Mouse (Mus musculus): ENCODE results near the gene Gm1043. TPM values are rescaled to one million over a fixed set of nuclear protein-coding genes. Genes with fewer than 3 reads are reported as not detected.

Gene Gm1043
- polyA plus RNA-seq, 1 experiment from 2014 or later, result not detected

DNA sequence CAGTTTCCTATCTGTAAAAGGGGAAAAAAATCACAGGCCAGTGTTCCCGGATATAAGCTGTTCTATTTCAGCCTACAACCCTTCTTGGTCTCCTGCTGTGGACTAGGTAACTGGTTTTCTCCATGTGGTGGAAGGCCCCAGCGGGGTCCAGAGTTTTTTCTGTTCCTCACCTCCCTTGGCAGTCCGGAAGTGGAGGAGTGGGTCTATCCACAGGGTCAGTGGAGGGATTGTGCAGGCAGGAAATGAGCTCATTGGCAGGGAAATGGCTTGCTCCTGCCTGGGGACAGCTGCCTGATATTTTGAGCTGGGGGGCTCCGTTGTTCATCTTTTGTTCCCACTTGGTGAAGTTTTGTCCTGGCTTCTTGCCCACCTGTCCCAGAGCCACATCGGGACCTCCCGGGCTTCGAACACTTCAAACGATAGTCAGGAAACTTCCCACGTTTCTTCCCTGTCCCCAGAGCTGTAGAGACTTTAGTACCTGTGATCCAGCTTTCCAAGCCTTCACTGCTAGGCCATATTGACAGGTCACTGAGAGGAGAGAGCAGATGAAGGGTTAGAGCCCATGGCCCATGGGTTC, 159.6 kb downstream of the Gm1043 start:
- no peaks in the 10 kb centered on the region for H3K36me3 ChIP-seq (ENCODE audit: control insufficient read depth, insufficient read depth)
- no peak for ATAC-seq (ENCODE audit: low read depth)
- no peak overlapping the region for H3K4me3 ChIP-seq (ENCODE audit: low read depth, low read length)
- no peak overlapping the region for H3K9ac ChIP-seq (ENCODE audit: low read depth, low read length)
- H3K27ac ChIP-seq (ENCODE audit: low read length), result no peak overlapping the region
- WGBS (ENCODE audit: insufficient replicate concordance), result 21% methylated on average over 9 of the region's 9 CpGs
- H3K9me3 ChIP-seq (replicated peaks; ENCODE audit: control insufficient read depth, low read length), result no peaks in the 10 kb centered on the region
- peaks cover 3% of the 10 kb centered on the region; the same call in 1 of the 2 replicates for H3K4me1 ChIP-seq (ENCODE audit: control insufficient read depth, low read depth, low read length)
- H3K4me2 ChIP-seq (ENCODE audit: low read depth, low read length), result no peak overlapping the region
- peaks cover 71% of the 10 kb centered on the region for H3K27me3 ChIP-seq (ENCODE audit: control insufficient read depth, insufficient read depth, low read depth, low read length)

DNA sequence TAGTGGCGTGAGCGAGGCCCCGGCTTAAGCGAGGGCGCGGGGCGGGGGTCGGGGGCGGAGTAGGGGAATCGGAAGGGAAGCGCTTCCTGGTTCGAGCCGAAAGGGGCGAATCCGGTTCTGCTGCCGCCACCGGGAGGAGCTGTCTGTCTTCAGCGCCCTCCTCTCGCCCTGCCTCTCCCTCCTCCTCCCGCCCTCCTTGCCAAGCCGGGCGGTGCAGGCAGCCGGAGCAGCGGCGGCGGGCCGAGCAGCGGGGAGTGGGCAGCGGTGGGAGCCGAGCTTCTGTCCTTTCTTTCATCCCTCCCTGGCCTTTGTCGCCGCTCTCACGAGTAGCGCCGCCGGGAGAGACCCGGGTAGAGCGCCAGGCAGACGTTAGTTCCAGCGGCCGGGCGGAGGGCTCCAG, 160.5 kb downstream of the Gm1043 start:
- H3K9ac ChIP-seq (ENCODE audit: low read depth, low read length), result no peak overlapping the region
- H3K27me3 ChIP-seq (ENCODE audit: control insufficient read depth, insufficient read depth, low read depth, low read length), result peaks cover 67% of the 10 kb centered on the region

DNA sequence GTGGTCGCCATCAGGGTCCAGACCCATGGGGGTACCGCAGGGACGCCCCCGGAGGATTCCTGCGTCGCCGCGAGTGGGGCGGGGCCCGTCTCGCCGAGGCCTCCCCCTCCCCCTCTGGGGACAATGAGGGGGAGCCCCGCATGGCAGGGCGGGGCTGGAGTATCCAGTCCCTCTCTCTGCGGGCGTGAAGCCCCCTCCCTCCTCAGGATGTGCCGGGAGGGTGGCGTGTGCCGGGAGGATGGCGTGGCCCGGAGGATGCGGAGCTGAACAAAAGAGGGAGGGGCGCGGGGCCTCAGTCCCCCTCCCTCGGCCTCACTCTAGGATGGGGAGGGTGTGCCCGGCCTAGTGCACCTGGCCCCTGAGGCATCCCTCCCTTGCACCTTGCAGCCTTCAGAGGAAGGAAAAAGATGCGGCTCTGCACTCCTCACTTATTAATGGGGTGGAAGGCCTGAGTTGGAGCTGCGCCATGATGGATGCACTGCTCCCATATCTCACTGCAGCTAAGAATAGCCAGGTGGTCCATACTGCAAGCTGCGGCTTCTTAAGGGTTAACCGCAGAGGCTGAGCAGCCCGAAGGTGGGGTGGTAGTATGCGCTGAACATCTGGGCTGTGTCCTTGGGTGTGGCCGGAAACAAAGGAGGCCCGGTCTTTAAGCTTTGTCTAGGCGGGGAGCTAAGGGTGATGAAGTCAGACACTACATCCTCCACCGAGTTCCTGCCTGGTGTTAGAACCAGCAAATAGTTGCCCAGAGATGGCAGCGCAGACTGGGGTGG, 161.2 kb downstream of the Gm1043 start:
- peak overlapping the region; percentile 8; the same call in 1 of the 2 replicates for H3K4me2 ChIP-seq (ENCODE audit: low read depth, low read length)
- whole genome bisulfite sequencing (ENCODE audit: insufficient replicate concordance), result 3% methylated on average over 30 of the region's 37 CpGs
- no peak overlapping the region for H3K9ac ChIP-seq (ENCODE audit: low read depth, low read length)
- H3K27me3 ChIP-seq (ENCODE audit: control insufficient read depth, insufficient read depth, low read depth, low read length), result peaks cover 61% of the 10 kb centered on the region
- H3K27ac ChIP-seq (ENCODE audit: low read length), result no peak overlapping the region
- H3K36me3 ChIP-seq (ENCODE audit: control insufficient read depth, insufficient read depth), result no peaks in the 10 kb centered on the region
- peaks cover 3% of the 10 kb centered on the region; the same call in 1 of the 2 replicates for H3K4me1 ChIP-seq (ENCODE audit: control insufficient read depth, low read depth, low read length)
- H3K4me3 ChIP-seq (ENCODE audit: low read depth, low read length), result peak overlapping the region; percentile 21; the same call in 1 of the 2 replicates
- H3K9me3 ChIP-seq (replicated peaks; ENCODE audit: control insufficient read depth, low read length), result no peaks in the 10 kb centered on the region
- ATAC-seq (ENCODE audit: low read depth), result no peak

More for the DNA sequence above, 160.5 kb downstream of the Gm1043 start:
- H3K9me3 ChIP-seq (replicated peaks; ENCODE audit: control insufficient read depth, low read length), result no peaks in the 10 kb centered on the region
- H3K4me1 ChIP-seq (ENCODE audit: control insufficient read depth, low read depth, low read length), result peaks cover 3% of the 10 kb centered on the region; the same call in 1 of the 2 replicates
- H3K4me3 ChIP-seq (ENCODE audit: low read depth, low read length), result peak overlapping the region; percentile 21; the same call in 1 of the 2 replicates
- no peak overlapping the region for H3K27ac ChIP-seq (ENCODE audit: low read length)
- no peak for ATAC-seq (ENCODE audit: low read depth)
- H3K4me2 ChIP-seq (ENCODE audit: low read depth, low read length), result peak overlapping the region; percentile 8; the same call in 1 of the 2 replicates
- WGBS (ENCODE audit: insufficient replicate concordance), result 1% methylated on average over 42 of the region's 42 CpGs
- no peaks in the 10 kb centered on the region for H3K36me3 ChIP-seq (ENCODE audit: control insufficient read depth, insufficient read depth)

DNA sequence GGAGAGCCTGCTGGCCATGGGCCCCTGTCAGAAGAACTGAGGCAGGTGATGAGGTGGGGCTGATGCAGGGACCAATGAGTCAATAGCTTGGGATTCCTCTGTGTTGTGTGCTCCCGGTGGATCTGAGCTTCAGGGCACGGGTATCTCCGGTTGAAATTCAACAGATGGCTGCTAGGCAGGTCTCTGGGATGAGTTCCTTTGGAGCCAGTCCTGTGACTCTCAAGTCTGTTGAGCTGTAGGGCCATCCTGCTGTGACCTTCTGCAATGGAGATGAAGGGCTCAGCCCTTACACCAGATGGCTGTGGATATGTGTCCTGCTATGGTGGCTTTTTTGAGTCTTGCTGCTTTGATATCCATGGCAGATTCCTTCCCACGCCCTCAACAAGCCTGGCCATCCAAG, 162.3 kb downstream of the Gm1043 start:
- ATAC-seq (ENCODE audit: low read depth), result no peak
- H3K9ac ChIP-seq (ENCODE audit: low read depth, low read length), result no peak overlapping the region
- 31% methylated on average over 4 of the region's 4 CpGs for WGBS (ENCODE audit: insufficient replicate concordance)
- no peaks in the 10 kb centered on the region for H3K9me3 ChIP-seq (replicated peaks; ENCODE audit: control insufficient read depth, low read length)
- peaks cover 50% of the 10 kb centered on the region for H3K27me3 ChIP-seq (ENCODE audit: control insufficient read depth, insufficient read depth, low read depth, low read length)
- H3K4me1 ChIP-seq (ENCODE audit: control insufficient read depth, low read depth, low read length), result no peaks in the 10 kb centered on the region
- no peaks in the 10 kb centered on the region for H3K36me3 ChIP-seq (ENCODE audit: control insufficient read depth, insufficient read depth)
- no peak overlapping the region for H3K27ac ChIP-seq (ENCODE audit: low read length)
- H3K4me2 ChIP-seq (ENCODE audit: low read depth, low read length), result no peak overlapping the region
- no peak overlapping the region for H3K4me3 ChIP-seq (ENCODE audit: low read depth, low read length)

DNA sequence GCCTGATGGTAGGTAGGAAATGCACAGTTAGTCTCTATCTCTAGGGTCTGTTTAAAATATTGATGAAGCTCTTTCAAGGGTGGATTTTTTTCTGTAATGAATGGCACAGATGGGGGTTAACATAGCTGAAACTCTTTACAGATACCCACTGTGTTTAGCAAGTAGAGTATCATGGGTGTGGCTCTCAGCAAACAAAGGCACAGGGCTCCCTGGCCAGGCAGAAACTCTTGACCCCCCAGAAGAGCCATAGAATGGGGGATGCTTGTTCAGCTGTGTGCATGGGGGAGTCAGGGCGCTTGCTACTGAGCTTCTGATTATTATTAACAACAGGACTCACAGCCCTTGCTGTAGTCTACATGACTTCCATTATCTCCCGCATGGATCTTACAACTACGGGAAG, 163.7 kb downstream of the Gm1043 start:
- WGBS (ENCODE audit: insufficient replicate concordance), result 57% methylated on average over 3 of the region's 3 CpGs
- Histone ChIP-seq H3K36me3 (ENCODE audit: control insufficient read depth, insufficient read depth) (no peaks in the 10 kb centered on the region), H3K27ac (ENCODE audit: low read length) (no peak overlapping the region), H3K27me3 (ENCODE audit: control insufficient read depth, insufficient read depth, low read depth, low read length) (peaks cover 36% of the 10 kb centered on the region), H3K4me1 (ENCODE audit: control insufficient read depth, low read depth, low read length) (no peaks in the 10 kb centered on the region), H3K4me2 (ENCODE audit: low read depth, low read length) (no peak overlapping the region), H3K4me3 (ENCODE audit: low read depth, low read length) (no peak overlapping the region), H3K9ac (ENCODE audit: low read depth, low read length) (no peak overlapping the region), H3K9me3 (replicated peaks; ENCODE audit: control insufficient read depth, low read length) (no peaks in the 10 kb centered on the region)
- ATAC-seq (ENCODE audit: low read depth), result no peak

DNA sequence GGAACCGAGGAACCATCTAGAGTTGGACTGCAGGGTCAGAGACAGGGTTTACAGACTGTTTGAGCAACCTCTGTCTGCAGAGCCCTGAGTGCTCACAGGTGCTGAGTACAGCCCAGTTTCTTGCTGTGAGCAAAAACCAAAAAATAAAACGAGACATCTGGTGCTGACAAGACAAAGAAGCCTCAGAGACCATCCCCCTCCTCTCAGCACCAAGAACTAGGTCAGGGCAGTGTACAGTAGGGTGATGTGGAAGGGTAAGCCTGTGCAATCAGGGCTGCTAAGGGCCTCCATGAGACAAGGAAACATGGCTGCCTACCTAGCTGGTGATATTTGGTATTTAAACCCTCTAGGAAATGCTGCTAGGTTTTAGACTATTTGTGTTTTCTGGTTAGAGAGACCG, 166.4 kb downstream of the Gm1043 start:
- no peak overlapping the region for H3K9ac ChIP-seq (ENCODE audit: low read depth, low read length)
- H3K4me1 ChIP-seq (ENCODE audit: control insufficient read depth, low read depth, low read length), result no peaks in the 10 kb centered on the region
- no peak for ATAC-seq (ENCODE audit: low read depth)
- no peaks in the 10 kb centered on the region for H3K36me3 ChIP-seq (ENCODE audit: control insufficient read depth, insufficient read depth)
- no peak overlapping the region for H3K27ac ChIP-seq (ENCODE audit: low read length)
- no peaks in the 10 kb centered on the region for H3K9me3 ChIP-seq (replicated peaks; ENCODE audit: control insufficient read depth, low read length)
- H3K27me3 ChIP-seq (ENCODE audit: control insufficient read depth, insufficient read depth, low read depth, low read length), result peaks cover 8% of the 10 kb centered on the region
- no peak overlapping the region for H3K4me2 ChIP-seq (ENCODE audit: low read depth, low read length)
- H3K4me3 ChIP-seq (ENCODE audit: low read depth, low read length), result no peak overlapping the region
- 32% methylated on average over 3 of the region's 3 CpGs for WGBS (ENCODE audit: insufficient replicate concordance)

DNA sequence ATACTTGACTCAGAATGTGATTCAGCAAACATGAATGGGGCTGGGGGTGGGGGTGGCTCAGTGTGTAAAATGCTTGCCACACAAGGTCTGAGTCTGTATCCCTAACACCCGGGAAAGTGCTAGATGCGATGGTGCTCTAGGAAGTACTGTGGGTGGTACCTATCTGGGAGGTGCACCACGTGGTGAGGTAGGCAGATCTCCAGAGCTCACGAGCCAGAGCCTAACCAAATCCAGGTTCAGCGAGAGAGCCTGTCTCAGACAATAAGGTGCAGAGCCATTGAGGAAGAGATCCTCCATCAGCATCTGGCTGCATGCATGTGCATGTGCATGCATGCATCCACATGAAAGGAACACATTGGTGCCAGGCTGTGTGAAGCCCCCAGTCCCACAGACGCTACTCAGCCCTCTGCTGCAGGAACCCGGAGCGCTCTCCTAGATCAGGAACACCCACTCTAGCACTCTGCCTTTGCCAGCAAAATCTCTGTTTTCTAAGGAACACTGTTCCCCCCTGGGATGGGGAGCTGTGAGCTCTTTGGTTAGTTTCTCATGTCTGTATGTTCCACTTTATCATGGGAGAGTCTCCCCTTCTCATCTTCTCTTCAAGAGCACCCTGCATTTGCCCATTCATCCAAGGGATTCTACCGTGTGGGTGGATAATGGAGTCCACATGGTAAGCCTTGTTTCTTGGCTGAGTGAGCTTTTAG, 167.1 kb downstream of the Gm1043 start:
- no peak for ATAC-seq (ENCODE audit: low read depth)
- Histone ChIP-seq H3K4me1 (ENCODE audit: control insufficient read depth, low read depth, low read length) (no peaks in the 10 kb centered on the region), H3K4me3 (ENCODE audit: low read depth, low read length) (no peak overlapping the region), H3K9ac (ENCODE audit: low read depth, low read length) (no peak overlapping the region), H3K36me3 (ENCODE audit: control insufficient read depth, insufficient read depth) (no peaks in the 10 kb centered on the region), H3K9me3 (replicated peaks; ENCODE audit: control insufficient read depth, low read length) (no peaks in the 10 kb centered on the region), H3K27ac (ENCODE audit: low read length) (no peak overlapping the region), H3K27me3 (ENCODE audit: control insufficient read depth, insufficient read depth, low read depth, low read length) (peaks cover 3% of the 10 kb centered on the region; the same call in 1 of the 2 replicates), H3K4me2 (ENCODE audit: low read depth, low read length) (no peak overlapping the region)
- 59% methylated on average over 9 of the region's 9 CpGs for WGBS (ENCODE audit: insufficient replicate concordance)

DNA sequence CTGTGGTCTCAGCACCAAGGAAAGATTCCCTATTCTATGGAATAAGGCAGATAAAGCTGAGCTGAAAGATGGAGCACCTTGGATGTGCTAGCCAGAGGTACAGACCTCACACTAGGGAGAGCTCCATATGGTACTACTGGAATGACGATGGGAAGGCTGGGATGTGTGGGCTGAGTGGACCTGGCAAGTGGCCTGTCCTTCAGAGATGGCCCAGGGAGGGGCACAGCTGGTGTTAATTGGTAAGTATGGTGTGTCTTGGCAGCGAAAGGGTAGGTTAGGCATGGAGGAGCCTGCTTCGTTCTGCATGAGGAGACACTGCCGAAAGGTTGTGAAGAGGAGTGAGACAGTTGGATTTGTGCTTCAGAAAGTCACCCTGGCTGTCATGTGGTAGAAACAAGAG, 169.4 kb downstream of the Gm1043 start:
- no peak overlapping the region for H3K4me3 ChIP-seq (ENCODE audit: low read depth, low read length)
- H3K4me2 ChIP-seq (ENCODE audit: low read depth, low read length), result no peak overlapping the region
- H3K9ac ChIP-seq (ENCODE audit: low read depth, low read length), result no peak overlapping the region
- WGBS (ENCODE audit: insufficient replicate concordance), result 56% methylated on average over 4 of the region's 4 CpGs
- no peaks in the 10 kb centered on the region for H3K36me3 ChIP-seq (ENCODE audit: control insufficient read depth, insufficient read depth)
- ATAC-seq (ENCODE audit: low read depth), result no peak
- no peaks in the 10 kb centered on the region for H3K4me1 ChIP-seq (ENCODE audit: control insufficient read depth, low read depth, low read length)
- H3K27me3 ChIP-seq (ENCODE audit: control insufficient read depth, insufficient read depth, low read depth, low read length), result no peaks in the 10 kb centered on the region
- H3K27ac ChIP-seq (ENCODE audit: low read length), result no peak overlapping the region
- no peaks in the 10 kb centered on the region for H3K9me3 ChIP-seq (replicated peaks; ENCODE audit: control insufficient read depth, low read length)

DNA sequence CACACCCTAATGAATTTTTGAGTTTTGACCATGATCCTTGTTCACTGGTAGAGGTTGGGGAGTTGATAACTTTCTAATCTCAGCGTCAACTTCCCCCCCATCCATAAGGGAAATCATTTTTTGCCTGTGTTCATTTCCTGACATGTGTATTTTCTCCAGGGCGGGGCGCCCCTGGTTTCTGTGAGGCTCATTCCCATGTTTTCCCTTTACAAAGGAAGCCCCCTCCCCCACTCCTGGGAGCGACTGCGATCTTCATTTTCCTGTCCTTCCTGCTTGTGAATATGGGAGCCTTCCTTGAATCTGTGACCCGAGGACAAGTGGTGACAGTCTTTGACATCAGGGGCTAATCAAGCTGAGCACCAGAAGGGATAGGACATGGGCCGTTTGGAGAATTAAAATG, 171.7 kb downstream of the Gm1043 start:
- Histone ChIP-seq H3K4me2 (ENCODE audit: low read depth, low read length) (no peak overlapping the region), H3K4me3 (ENCODE audit: low read depth, low read length) (no peak overlapping the region), H3K9me3 (replicated peaks; ENCODE audit: control insufficient read depth, low read length) (no peaks in the 10 kb centered on the region), H3K9ac (ENCODE audit: low read depth, low read length) (no peak overlapping the region), H3K4me1 (ENCODE audit: control insufficient read depth, low read depth, low read length) (no peaks in the 10 kb centered on the region), H3K27ac (ENCODE audit: low read length) (no peak overlapping the region), H3K36me3 (ENCODE audit: control insufficient read depth, insufficient read depth) (no peaks in the 10 kb centered on the region), H3K27me3 (ENCODE audit: control insufficient read depth, insufficient read depth, low read depth, low read length) (no peaks in the 10 kb centered on the region)
- ATAC-seq (ENCODE audit: low read depth), result no peak
- 39% methylated on average over 7 of the region's 7 CpGs for WGBS (ENCODE audit: insufficient replicate concordance)

All from liver, embryonic 16.5 days (tissue).